Mouse (Mus musculus) thymus, adult 2 months (tissue): Measurements from ENCODE around the gene Scfd2. TPM values are rescaled to one million over a fixed set of nuclear protein-coding genes. Genes with fewer than 3 reads are reported as not detected.

Source experiments
- DNase-seq: peaks from one replicate; pipeline ENCODE4 v3.0.0; 2021
- H3K27ac ChIP-seq: fragments of 200-500 bp; 2 replicates; pipeline ENCODE4 v1.5.1; 2012; ENCODE audit warnings: low read length, control low read depth; ENCODE audit not compliant: control insufficient read depth, insufficient read depth
- H3K27me3 ChIP-seq: fragments of 200-500 bp; 2 replicates; pipeline ENCODE4 v1.6.1; 2012; ENCODE audit warnings: mild to moderate bottlenecking, low read length, moderate library complexity, mixed read lengths; ENCODE audit not compliant: control insufficient read depth, insufficient read depth
- H3K36me3 ChIP-seq: fragments of 200-500 bp; 2 replicates; pipeline ENCODE4 v1.6.1; 2012; ENCODE audit warnings: mild to moderate bottlenecking, low read length, moderate library complexity; ENCODE audit not compliant: control insufficient read depth, insufficient read depth
- H3K4me1 ChIP-seq: fragments of 200-500 bp; replicated peaks from 2 replicates; pipeline ENCODE4 v1.6.1; 2012; ENCODE audit warnings: low read length; ENCODE audit not compliant: control insufficient read depth, insufficient read depth
- H3K4me3 ChIP-seq: fragments of 200-500 bp; 2 replicates; pipeline ENCODE4 v1.5.1; 2012; ENCODE audit warnings: mild to moderate bottlenecking, low read length, control low read depth, moderate library complexity; ENCODE audit not compliant: control insufficient read depth, insufficient read depth
- CTCF ChIP-seq: fragments of 200-500 bp; IDR thresholded peaks from 2 replicates; pipeline ENCODE4 v1.5.1; 2012; ENCODE audit warnings: mild to moderate bottlenecking, control low read depth, low read length, moderate library complexity, borderline replicate concordance; ENCODE audit not compliant: control insufficient read depth, poor library complexity, insufficient read depth; ENCODE audit errors: extremely low read depth
- POLR2A ChIP-seq: fragments of 200-500 bp; IDR thresholded peaks from 2 replicates; pipeline ENCODE4 v1.6.1; 2012; ENCODE audit warnings: mild to moderate bottlenecking, low read length, control low read depth, moderate library complexity; ENCODE audit not compliant: control insufficient read depth, poor library complexity, insufficient read depth; ENCODE audit errors: extremely low read depth
- WGBS: fragments of 180-500 bp; shearing (Covaris S2); methylation state at CpG from one replicate; pipeline ENCODE4 v1.1.7; 2018; 5-methylcytosine and 5-hydroxymethylcytosine counted together
- polyA plus RNA-seq: library from polyadenylated mRNA; depleted of rRNA; stranded (reverse); fragments of >200 nt; gene quantifications from 2 replicates; pipeline ENCODE4 v1.2.3, GENCODE M21; 2012

The Scfd2 gene
- polyA plus RNA-seq, 1 experiment, result 14.5 TPM

DNA sequence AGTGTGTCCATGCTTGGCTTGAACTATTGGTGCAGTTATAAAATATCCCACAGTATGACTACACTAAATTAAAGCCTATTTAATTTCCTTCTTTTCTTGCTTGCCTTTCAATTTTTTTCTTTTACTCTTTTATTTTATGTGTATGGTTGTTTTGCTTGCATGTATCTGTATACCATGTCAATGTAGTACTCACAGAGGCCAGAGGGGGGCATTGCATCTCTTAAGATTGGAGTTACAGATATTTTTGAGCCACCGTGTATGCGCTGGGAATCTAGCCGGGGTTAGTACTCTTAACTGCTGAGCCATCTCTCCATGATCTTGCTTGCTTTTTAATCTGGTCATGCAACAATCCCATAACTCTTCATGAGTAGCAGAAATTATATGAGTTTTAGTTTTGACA, 119.0 kb downstream of the Scfd2 start:
- TF ChIP-seq CTCF, result no peak
- TF ChIP-seq POLR2A, result no peak
- no peaks in the 10 kb centered on the region for H3K36me3 ChIP-seq
- H3K27me3 ChIP-seq, result no peaks in the 10 kb centered on the region
- no peak overlapping the region for H3K27ac ChIP-seq
- H3K4me1 ChIP-seq, result no peaks in the 10 kb centered on the region
- 96% methylated on average over 3 of the region's 3 CpGs for WGBS
- H3K4me3 ChIP-seq, result no peak overlapping the region
- DNase-seq, result no peak

GRCm38 (mm10) chr5:74404887-74405286, 126.7 kb downstream of the Scfd2 start:
- Histone ChIP-seq H3K27ac (no peak overlapping the region), H3K36me3 (no peaks in the 10 kb centered on the region), H3K27me3 (no peaks in the 10 kb centered on the region), H3K4me3 (no peak overlapping the region), H3K4me1 (peaks cover 16% of the 10 kb centered on the region)
- TF ChIP-seq POLR2A (no peak), CTCF (no peak)
- WGBS, result 95% methylated on average over 4 of the region's 5 CpGs
- DNase-seq, result no peak

DNA sequence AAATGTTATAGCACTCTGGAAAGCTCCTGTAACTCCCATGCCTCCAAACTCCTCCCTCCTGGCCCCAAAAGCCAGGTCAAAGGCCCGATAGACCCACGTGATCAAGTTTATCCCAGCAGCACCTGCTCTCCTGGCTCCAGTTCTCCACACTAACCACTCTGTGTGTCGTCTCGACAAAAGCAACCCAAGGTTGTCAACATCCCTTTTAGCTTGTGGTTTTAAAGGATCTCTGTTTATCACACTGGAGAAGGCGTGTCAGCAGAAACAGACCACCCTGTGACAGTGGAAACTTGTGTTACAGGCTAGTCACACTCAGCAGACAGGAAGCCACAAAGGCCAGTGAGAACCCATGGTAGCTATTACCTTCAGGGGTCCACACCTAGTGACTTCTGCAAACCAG, 127.5 kb downstream of the Scfd2 start:
- no peak for TF ChIP-seq POLR2A
- TF ChIP-seq CTCF, result no peak
- no peaks in the 10 kb centered on the region for H3K36me3 ChIP-seq
- peak; percentile 30 for DNase-seq
- H3K4me1 ChIP-seq, result peaks cover 16% of the 10 kb centered on the region
- H3K27ac ChIP-seq, result no peak overlapping the region
- WGBS, result 6% methylated on average over 5 of the region's 5 CpGs
- H3K27me3 ChIP-seq, result no peaks in the 10 kb centered on the region
- H3K4me3 ChIP-seq, result no peak overlapping the region

- TF ChIP-seq POLR2A (no peak), CTCF (no peak)
- peak; percentile 60 for DNase-seq
- H3K27ac ChIP-seq, result peak overlapping the region; percentile 87
These were observed 128.9 kb downstream of the Scfd2 start for GRCm38 (mm10) chr5:74402626-74403025.

GRCm38 (mm10) chr5:74391806-74392205, 139.8 kb downstream of the Scfd2 start:
- no peak overlapping the region for H3K27ac ChIP-seq
- 93% methylated on average over 2 of the region's 2 CpGs for WGBS

More at GRCm38 (mm10) chr5:74402626-74403025, 128.9 kb downstream of the Scfd2 start:
- Histone ChIP-seq H3K4me3 (no peak overlapping the region), H3K4me1 (peaks cover 16% of the 10 kb centered on the region), H3K27me3 (no peaks in the 10 kb centered on the region), H3K36me3 (no peaks in the 10 kb centered on the region)
- WGBS, result 5% methylated on average over 4 of the region's 4 CpGs

GRCm38 (mm10) chr5:74391346-74391745, 140.2 kb downstream of the Scfd2 start:
- Histone ChIP-seq H3K4me3 (no peak overlapping the region), H3K36me3 (no peaks in the 10 kb centered on the region), H3K4me1 (no peaks in the 10 kb centered on the region), H3K27ac (no peak overlapping the region), H3K27me3 (no peaks in the 10 kb centered on the region)
- TF ChIP-seq CTCF (no peak), POLR2A (no peak)
- no peak for DNase-seq
- over 99% methylated on average over 5 of the region's 5 CpGs for WGBS

More at GRCm38 (mm10) chr5:74391806-74392205, 139.8 kb downstream of the Scfd2 start:
- no peaks in the 10 kb centered on the region for H3K36me3 ChIP-seq
- H3K27me3 ChIP-seq, result no peaks in the 10 kb centered on the region
- no peak for TF ChIP-seq CTCF
- no peak for TF ChIP-seq POLR2A
- no peak for DNase-seq
- no peaks in the 10 kb centered on the region for H3K4me1 ChIP-seq
- no peak overlapping the region for H3K4me3 ChIP-seq

DNA sequence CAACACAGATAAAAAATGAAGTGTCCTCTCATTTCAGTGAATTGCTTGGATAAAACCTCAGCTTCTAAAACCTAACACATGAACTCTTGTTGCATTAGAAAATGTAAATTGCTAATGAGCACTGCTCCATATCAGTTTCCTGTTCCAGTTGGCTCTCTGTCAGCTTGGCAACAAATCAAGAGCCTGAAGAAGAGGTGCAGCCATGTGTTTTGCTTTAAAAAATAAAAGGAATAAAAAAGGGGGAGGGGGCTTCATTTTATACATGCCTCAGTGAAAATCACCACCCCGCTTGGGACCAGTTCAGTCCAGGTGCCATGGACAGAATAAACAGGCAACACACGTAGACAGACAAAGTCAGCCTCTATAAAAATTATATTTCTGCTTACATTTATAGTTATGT, 142.7 kb downstream of the Scfd2 start:
- H3K27me3 ChIP-seq, result no peaks in the 10 kb centered on the region
- no peak for DNase-seq
- no peak overlapping the region for H3K4me3 ChIP-seq
- no peak overlapping the region for H3K27ac ChIP-seq
- no peaks in the 10 kb centered on the region for H3K36me3 ChIP-seq
- no peaks in the 10 kb centered on the region for H3K4me1 ChIP-seq
- TF ChIP-seq CTCF (no peak), POLR2A (no peak)
- 90% methylated on average over 2 of the region's 2 CpGs for WGBS
